Mouse (Mus musculus) spleen, adult 18-20 months (tissue): ENCODE data around the gene Ccdc71.
A peak's percentile ranks its signal among the peaks of the same experiment; 100 is the strongest.

Source experiments
- DNase-seq, 2 experiments: peaks; one replicate each; pipeline ENCODE4 v3.0.0; 2022; ENCODE audit warnings: mixed read lengths in 2 of 2

Ccdc71 gene

DNA sequence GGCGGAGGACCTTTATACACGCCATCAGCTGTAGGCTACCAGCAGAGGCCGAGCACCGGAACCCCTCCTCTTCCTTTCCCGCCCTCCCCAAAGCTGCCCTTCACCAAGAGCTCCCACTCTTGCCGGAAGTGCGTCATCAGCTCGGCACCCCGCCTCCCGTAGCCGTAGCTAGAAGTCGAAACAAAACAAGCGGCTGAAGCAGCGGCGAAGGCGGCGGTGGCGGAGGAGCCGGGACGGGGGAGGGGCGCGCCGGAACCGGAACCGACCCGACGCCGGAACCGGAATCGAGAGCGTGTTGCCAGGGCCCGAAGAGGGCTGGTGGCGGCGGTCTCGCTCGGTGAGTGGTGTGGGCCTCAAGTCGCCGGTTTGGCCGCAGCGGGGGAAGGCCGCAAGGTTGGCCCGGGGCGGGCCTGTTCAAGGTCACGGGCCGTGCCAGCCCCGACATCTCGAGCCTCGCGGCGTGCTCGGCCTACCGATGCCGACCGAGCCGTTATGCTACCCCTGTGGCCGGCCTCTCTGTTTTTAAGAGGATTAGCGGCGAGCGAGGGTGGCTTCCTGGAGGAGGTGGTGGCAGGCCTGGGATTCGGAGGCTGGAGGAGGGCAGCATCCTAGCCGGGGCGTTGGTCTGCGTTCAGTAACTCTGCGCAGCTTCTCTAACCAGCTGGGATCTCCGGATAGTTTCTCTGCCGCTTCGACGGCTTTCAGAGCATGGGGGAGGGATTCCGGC, 30.4 kb downstream of the Ccdc71 start, which contains the start of gene Usp19:
TSS of gene Usp19 (plus strand) at position 44 of the 727 bp plus-strand sequence.
- peak; percentile 88 to 92 for DNase-seq

DNA sequence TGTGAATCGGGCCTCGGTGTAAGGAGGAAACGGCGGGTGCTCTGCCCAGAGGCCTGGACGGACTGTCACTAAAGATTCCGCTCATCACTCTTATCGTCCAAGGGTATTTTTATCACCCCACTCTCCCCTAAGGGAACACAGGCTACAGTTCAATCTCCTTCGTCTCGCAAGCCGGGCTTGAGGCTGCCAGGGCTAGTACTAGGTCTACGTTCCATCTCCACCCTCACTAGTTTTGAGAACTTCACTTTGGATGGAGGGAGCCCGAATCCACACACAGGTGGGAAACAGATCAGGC, 30.9 kb downstream of the Ccdc71 start:
- DNase-seq: no peak

DNA sequence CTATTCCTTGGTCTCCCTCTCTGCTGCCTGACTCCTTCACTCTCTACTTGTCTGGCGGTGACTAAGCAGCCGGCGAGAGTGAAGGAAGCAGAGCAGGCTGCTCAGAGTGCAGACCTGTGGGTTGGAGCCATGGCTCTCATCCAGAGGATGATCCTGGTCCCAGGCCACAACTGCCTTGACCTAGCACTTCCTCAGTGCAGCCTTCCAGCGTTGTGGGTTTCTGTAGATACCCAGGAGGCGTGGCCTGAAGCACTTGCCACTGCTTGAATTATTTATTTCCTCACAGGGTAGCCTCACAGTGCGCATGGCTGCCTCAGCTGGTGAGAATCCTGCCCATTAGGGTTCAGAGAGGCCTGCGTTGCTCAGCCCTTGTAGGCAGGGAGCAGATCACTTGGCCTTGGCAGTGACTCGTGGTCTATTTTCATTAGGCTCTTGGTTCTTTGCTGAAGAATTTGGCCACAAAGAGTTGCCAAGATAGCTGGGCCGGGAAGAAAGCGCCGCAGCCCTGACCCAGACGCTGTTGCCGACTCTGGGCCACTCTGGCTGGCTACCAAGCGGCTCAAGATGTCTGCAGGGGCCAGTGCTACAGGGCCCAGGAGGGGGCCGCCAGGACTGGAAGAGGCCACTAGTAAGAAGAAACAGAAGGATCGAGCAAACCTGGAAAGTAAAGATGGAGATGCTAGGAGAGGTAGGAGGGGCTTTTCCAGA, 31.9 kb downstream of the Ccdc71 start:
- DNase-seq: no peak

GRCm38 (mm10) chr9:108493246-108493645, 32.9 kb downstream of the Ccdc71 start:
- no peak for DNase-seq

- DNase-seq: no peak
Observed at GRCm38 (mm10) chr9:108494146-108494825, 34.0 kb downstream of the Ccdc71 start.

DNA sequence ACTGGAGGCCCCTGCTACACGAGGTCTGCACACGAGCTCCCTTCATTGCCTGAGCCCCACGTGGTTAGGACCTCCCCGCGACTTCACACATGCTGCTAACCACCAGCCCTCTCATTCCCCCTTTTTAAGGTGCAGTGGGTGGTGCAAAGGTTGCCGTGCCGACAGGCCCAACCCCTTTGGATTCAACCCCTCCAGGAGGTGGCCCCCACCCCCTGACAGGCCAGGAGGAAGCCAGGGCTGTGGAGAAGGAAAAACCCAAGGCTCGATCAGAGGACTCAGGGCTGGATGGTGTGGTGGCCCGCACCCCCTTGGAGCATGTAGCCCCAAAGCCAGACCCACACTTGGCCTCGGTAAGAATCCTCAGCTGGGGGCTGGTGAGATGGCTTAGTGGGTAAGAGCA, 34.6 kb downstream of the Ccdc71 start:
- no peak for DNase-seq

- DNase-seq: no peak
Observed at GRCm38 (mm10) chr9:108499231-108499630, 38.9 kb downstream of the Ccdc71 start.

GRCm38 (mm10) chr9:108499943-108500342, 39.6 kb downstream of the Ccdc71 start:
- no peak for DNase-seq

DNA sequence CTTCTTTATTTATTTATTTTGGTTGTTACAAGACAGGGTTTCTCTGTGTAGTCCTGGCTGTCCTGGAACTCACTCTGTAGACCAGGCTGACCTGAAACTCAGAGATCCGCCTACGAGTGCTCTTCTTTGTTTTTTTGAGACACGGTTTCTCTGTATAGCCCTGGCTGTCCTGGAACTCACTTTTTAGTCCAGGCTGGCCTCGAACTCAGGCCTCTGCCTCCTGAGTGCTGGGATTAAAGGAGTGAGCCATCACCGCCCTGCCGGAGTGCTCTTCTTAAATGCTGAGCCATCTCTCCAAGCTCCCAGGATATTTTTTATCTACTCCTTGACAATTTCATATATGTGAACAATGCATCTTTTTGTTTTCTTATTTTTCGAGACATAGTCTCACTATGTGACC, 46.6 kb downstream of the Ccdc71 start:
- DNase-seq: no peak

- peak; percentile 87 to 90 for DNase-seq
Observed at GRCm38 (mm10) chr9:108507619-108508434, 47.5 kb downstream of the Ccdc71 start, which contains the start of gene Qars. Gene Qars (plus strand): TSS chr9:108507706.

- DNase-seq: no peak
Observed at GRCm38 (mm10) chr9:108508776-108509175, 48.4 kb downstream of the Ccdc71 start.
